Mouse (Mus musculus) brain, embryonic 14.5 days (tissue): ENCODE data around the gene Serpina16.

Experiments used
- CTCF ChIP-seq: fragments of 200-500 bp; IDR thresholded peaks from 2 replicates; pipeline ENCODE4 v1.5.1; 2012; ENCODE audit warnings: inconsistent platforms, mild to moderate bottlenecking, moderate library complexity, borderline replicate concordance; ENCODE audit not compliant: insufficient read depth, insufficient read length; ENCODE audit errors: extremely low read depth
- POLR2A ChIP-seq: fragments of 200-500 bp; IDR thresholded peaks from 2 replicates; pipeline ENCODE4 v1.6.1; 2012; ENCODE audit warnings: mild to moderate bottlenecking, inconsistent platforms, borderline replicate concordance; ENCODE audit not compliant: poor library complexity, insufficient read depth, insufficient read length, severe bottlenecking; ENCODE audit errors: extremely low read depth

GRCm38 (mm10) chr12:103653836-103654235, 22.1 kb downstream of the Serpina16 start:
- TF ChIP-seq CTCF (no peak), POLR2A (no peak)
